Mouse (Mus musculus) forebrain, embryonic 14.5 days (tissue): ENCODE measurements around the gene Hrct1. TPM values are rescaled to one million over a fixed set of nuclear protein-coding genes. Genes with fewer than 3 reads are reported as not detected.

Source experiments
- polyA plus RNA-seq: library from polyadenylated mRNA; unstranded; fragments of >200 nt; fragmentation: Nextera tagmentation; extraction: Ambion mirVana; gene quantifications from 2 replicates; pipeline ENCODE4 v1.2.1, GENCODE M21; 2014

Hrct1 gene
- polyA plus RNA-seq, 1 experiment from 2014 or later = 0.36 TPM

Other genes starting within 250 kb of the Hrct1 start
- not detected in 2 replicates for gene Sit1, start 243.5 kb upstream of the Hrct1 start, polyA plus RNA-seq
- 68.7 and 69.1 TPM in 2 replicates for gene Ccdc107, start 234.3 kb upstream of the Hrct1 start, polyA plus RNA-seq
- gene Arhgef39, start 227.5 kb upstream of the Hrct1 start, polyA plus RNA-seq = 14.0 and 15.9 TPM in 2 replicates
- 0.22 TPM in 1 of 2 replicates, not detected in the other for gene Car9, start 220.2 kb upstream of the Hrct1 start, polyA plus RNA-seq
- gene Tpm2, start 203.4 kb upstream of the Hrct1 start, polyA plus RNA-seq = 10.7 and 13.4 TPM in 2 replicates
- gene Creb3, start 164.9 kb upstream of the Hrct1 start, polyA plus RNA-seq = 88.3 and 88.4 TPM in 2 replicates
- 50.1 and 50.4 TPM in 2 replicates for gene Tln1, start 164.5 kb upstream of the Hrct1 start, polyA plus RNA-seq
- gene Rgp1, start 148.5 kb upstream of the Hrct1 start, polyA plus RNA-seq = 10.4 and 22.2 TPM in 2 replicates
- gene Gba2, start 148.3 kb upstream of the Hrct1 start, polyA plus RNA-seq = 39.2 and 42.3 TPM in 2 replicates
- 0.37 TPM in 1 of 2 replicates, not detected in the other for gene Msmp, start 142.7 kb upstream of the Hrct1 start, polyA plus RNA-seq
- gene Npr2, start 95.3 kb upstream of the Hrct1 start, polyA plus RNA-seq = 10.7 and 11.2 TPM in 2 replicates
- gene Spag8, start 73.6 kb upstream of the Hrct1 start, polyA plus RNA-seq = 4.2 and 5.7 TPM in 2 replicates
- gene Hint2, start 70.7 kb upstream of the Hrct1 start, polyA plus RNA-seq = 67.0 and 82.7 TPM in 2 replicates
- 5.6 and 7.3 TPM in 2 replicates for gene Tmem8b, start 58.2 kb upstream of the Hrct1 start, polyA plus RNA-seq
- 2.1 and 2.2 TPM in 2 replicates for gene Fam221b, start 58.0 kb upstream of the Hrct1 start, polyA plus RNA-seq
- not detected in 2 replicates for gene Olfr70, start 26.4 kb upstream of the Hrct1 start, polyA plus RNA-seq
- not detected in 2 replicates for gene Olfr71, start 16.9 kb upstream of the Hrct1 start, polyA plus RNA-seq
- 0.06 TPM in 1 of 2 replicates, not detected in the other for gene Spaar, start 2.8 kb downstream of the Hrct1 start, polyA plus RNA-seq
- gene Olfr159, start 43.8 kb downstream of the Hrct1 start, polyA plus RNA-seq = not detected in 2 replicates
- gene Olfr156, start 96.7 kb downstream of the Hrct1 start, polyA plus RNA-seq = not detected in 2 replicates
- not detected in 2 replicates for gene Olfr157, start 113.0 kb downstream of the Hrct1 start, polyA plus RNA-seq
- not detected in 2 replicates for gene Olfr155, start 124.4 kb downstream of the Hrct1 start, polyA plus RNA-seq
- gene Reck, start 148.3 kb downstream of the Hrct1 start, polyA plus RNA-seq = 4.7 and 5.8 TPM in 2 replicates
- 37.0 and 41.8 TPM in 2 replicates for gene Glipr2, start 230.2 kb downstream of the Hrct1 start, polyA plus RNA-seq